Mouse (Mus musculus): ENCODE measurements around the gene Gbf1. TPM values are rescaled to one million over a fixed set of nuclear protein-coding genes. Genes with fewer than 3 reads are reported as not detected.

Gene Gbf1
- polyA plus RNA-seq, 1 experiment from 2014 or later = 69.9 TPM

DNA sequence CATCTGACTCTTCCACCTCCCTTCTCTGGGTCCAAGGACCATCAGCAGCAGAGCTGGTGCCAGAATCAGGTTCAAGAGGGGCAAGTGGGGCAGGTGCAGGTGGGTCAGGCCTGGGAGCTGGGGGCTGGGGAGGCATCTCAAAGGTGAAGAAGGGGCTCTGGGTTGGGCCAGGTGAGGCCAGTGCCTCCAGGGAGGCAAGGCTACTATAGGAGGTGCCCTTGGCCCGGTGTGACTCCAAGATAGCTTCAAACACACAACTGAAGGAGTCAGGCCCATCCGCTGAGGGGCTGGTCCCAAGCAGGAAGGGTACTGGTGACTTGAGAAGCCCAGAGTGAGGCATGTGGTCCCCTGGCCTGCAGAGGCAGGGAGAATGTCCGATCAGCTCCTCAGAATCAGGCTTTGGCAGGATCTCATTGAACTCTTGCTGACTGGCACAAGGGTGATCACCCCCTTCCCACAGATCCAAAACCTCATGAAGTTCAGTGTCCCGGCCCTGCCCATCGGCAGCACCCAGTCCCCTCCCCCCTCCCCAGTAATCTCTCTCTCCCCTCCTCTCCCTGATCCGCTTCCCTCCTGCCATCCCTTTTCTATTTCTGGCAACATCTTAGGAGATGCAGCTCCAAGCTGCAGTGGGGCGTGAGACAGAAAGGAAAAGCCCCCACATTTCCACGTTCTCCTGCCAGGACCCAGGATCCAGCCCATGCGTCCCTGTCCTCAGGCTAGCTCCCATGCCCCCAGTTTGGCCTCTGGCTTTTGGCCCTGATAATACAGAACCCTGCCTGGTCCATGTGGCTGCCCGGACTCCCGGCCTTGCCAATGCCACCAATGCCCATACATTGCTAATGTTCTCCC lies 170.1 kb downstream of the Gbf1 start:
- peak overlapping the region; percentile 84 for H3K27ac ChIP-seq (replicated peaks)
- peaks cover 84% of the 10 kb centered on the region for H3K27me3 ChIP-seq
- no peaks in the 10 kb centered on the region for H3K36me3 ChIP-seq
- no peaks in the 10 kb centered on the region for H3K9me3 ChIP-seq
- H3K4me2 ChIP-seq (replicated peaks) = peak overlapping the region; percentile 27
- H3K4me1 ChIP-seq = peaks cover 74% of the 10 kb centered on the region
- 55% methylated on average over 11 of the region's 11 CpGs for WGBS
- no peak overlapping the region for H3K4me3 ChIP-seq
- peak overlapping the region; percentile 43; the same call in 1 of the 2 replicates for H3K9ac ChIP-seq (replicated peaks)
- ATAC-seq (ENCODE audit: low FRiP score, low read depth) = no peak

DNA sequence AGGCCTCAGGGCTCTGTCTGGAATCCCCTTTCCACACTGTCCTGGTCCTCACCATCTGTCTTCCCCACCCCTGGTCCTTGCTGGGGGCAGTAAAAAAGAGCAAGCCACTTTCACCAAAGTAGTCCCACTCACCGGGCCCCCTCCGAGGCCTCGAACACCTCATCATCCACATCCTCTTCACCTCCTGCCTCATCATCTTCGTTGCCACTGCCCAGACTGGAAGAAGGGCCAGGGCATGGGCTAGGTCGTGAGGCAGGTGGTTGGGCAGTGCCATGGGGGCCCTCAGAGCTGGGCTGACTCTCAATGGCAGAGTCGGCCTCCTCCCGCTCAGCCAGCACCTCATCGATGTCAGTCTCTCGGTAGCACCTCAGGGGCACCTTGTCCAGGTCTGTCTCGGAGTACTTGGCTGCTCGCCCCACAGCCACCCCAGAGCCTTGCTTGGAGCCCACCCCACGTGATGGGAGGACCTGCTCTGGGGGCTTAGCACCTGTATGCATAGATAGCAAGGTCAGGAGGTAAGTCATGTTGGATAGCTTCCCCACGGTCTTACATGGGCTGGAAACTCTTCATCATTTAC lies 170.8 kb downstream of the Gbf1 start:
- Histone ChIP-seq H3K9me3 (no peaks in the 10 kb centered on the region), H3K4me2 (replicated peaks) (no peak overlapping the region), H3K27ac (replicated peaks) (peak overlapping the region; percentile 84; the same call in 1 of the 2 replicates), H3K27me3 (peaks cover 77% of the 10 kb centered on the region), H3K36me3 (no peaks in the 10 kb centered on the region), H3K4me1 (peaks cover 72% of the 10 kb centered on the region), H3K4me3 (no peak overlapping the region), H3K9ac (replicated peaks) (peak overlapping the region; percentile 43; the same call in 1 of the 2 replicates)
- ATAC-seq (ENCODE audit: low FRiP score, low read depth) = no peak
- 83% methylated on average over 13 of the region's 13 CpGs for WGBS

DNA sequence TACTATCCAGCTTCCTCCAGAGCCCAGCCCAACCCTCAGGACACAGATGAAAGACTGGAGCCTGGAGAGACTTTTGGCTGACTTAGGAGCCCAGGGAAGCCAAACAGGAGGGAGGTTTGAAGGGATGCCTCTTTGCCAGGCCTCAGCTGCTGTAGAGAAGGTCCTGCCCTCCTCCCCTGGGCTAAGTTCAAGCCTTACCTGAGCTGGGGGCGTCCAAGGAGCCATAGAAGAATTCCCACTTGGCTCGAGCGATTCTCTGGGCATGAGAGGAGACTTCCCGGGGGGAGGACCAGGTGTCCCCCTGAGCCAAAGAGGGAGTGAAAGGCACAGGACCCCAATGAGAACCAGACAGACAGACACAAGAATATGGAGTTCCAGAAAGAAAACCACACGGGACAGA lies 171.4 kb downstream of the Gbf1 start:
- H3K4me3 ChIP-seq = no peak overlapping the region
- H3K9me3 ChIP-seq = no peaks in the 10 kb centered on the region
- H3K27me3 ChIP-seq = peaks cover 70% of the 10 kb centered on the region
- peaks cover 67% of the 10 kb centered on the region for H3K4me1 ChIP-seq
- H3K4me2 ChIP-seq (replicated peaks) = 0 out of 2 replicates have a peak overlapping the region, but pooled peaks have one; percentile 1
- H3K9ac ChIP-seq (replicated peaks) = no peak overlapping the region
- H3K27ac ChIP-seq (replicated peaks) = no peak overlapping the region
- ATAC-seq (ENCODE audit: low FRiP score, low read depth) = no peak
- H3K36me3 ChIP-seq = no peaks in the 10 kb centered on the region
- 79% methylated on average over 5 of the region's 5 CpGs for WGBS

DNA sequence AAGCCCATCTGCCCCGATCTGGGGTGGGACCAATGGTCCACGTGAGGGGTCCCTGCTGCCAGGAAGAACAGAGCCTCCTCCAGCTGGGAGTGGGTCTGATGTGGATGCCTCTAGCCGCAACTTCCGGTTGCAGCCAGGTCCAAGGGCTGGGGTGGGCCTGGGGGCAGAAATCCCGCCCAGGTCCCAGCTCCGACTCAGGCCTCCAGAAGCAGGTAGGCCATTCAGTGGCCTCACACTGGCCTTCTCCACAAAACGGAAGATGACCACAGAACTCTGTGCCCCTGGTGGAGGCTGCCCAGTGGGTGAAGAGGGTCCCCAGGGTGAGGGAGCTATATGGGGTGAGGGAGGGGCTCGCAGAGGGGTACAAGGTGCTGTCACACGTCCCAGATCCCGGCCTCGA lies 172.1 kb downstream of the Gbf1 start:
- Histone ChIP-seq H3K9me3 (no peaks in the 10 kb centered on the region), H3K4me1 (peaks cover 67% of the 10 kb centered on the region), H3K27me3 (peaks cover 68% of the 10 kb centered on the region), H3K4me3 (no peak overlapping the region), H3K27ac (replicated peaks) (no peak overlapping the region), H3K9ac (replicated peaks) (no peak overlapping the region), H3K36me3 (no peaks in the 10 kb centered on the region), H3K4me2 (replicated peaks) (peak overlapping the region; percentile 98; the same call in 1 of the 2 replicates)
- WGBS = 79% methylated on average over 11 of the region's 11 CpGs
- ATAC-seq (ENCODE audit: low FRiP score, low read depth) = no peak

DNA sequence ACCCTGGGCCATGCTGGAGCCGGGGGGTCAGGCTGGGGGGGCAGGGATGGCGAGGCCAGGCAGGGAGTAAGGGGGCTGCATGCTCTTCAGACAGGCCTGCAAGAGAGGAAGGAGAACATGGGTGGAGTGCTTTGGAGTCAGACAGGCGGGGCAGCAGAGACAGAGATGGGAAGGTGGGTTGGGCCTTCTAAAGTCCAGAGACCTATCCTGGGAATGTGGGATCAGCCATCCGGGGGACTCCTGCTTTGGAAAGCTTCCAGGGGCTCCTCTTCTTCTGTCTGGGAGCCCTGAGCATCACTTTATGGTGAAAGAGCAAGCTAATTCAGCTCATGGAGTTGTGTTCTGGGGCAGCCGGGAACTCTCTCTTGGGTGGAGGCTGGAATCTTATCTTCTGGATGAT lies 172.6 kb downstream of the Gbf1 start:
- Histone ChIP-seq H3K4me1 (peaks cover 67% of the 10 kb centered on the region), H3K27me3 (peaks cover 63% of the 10 kb centered on the region), H3K4me2 (replicated peaks) (peak overlapping the region; percentile 98), H3K9ac (replicated peaks) (no peak overlapping the region; the same call in 1 of the 2 replicates), H3K4me3 (no peak overlapping the region), H3K27ac (replicated peaks) (no peak overlapping the region), H3K9me3 (no peaks in the 10 kb centered on the region), H3K36me3 (no peaks in the 10 kb centered on the region)
- no peak for ATAC-seq (ENCODE audit: low FRiP score, low read depth)
- 82% methylated on average over 5 of the region's 5 CpGs for WGBS

DNA sequence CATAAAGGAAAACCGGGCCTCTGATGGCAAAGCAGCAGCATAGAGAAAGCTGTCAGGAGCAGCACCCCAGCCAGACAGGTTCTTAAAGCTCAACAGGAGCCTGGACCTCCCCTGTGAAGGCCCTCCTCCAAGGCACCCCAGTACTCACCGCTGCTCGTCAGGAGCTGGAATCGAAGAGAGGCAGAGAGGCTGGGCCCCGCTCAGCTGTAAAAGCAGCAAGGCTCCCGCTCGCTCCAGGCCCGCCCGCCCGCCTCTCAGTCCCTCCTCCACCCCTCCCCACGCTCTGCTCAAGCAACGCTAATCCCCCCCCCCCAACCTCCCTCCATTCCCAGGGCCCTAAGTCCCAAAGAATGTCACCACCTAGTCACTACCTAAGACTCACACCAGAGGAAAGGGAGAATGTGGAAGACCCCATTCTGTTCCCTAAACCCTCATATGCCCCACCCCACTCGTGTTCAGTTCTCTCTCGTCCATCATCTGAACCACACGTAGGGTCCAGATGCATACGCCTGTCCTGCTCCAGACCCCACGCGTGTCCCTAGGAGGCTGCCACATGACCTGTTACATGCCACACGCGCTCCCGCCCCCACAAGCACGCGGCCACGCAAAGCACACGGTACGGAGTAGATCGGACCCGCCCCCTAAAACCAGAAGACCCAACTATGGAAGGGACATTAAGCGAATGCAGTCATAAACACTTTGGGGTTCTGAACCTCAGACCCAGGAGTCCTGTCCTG lies 173.9 kb downstream of the Gbf1 start:
- H3K4me2 ChIP-seq (replicated peaks) = peak overlapping the region; percentile 98
- H3K27me3 ChIP-seq = peaks cover 59% of the 10 kb centered on the region
- WGBS = 3% methylated on average over 25 of the region's 29 CpGs
- H3K9ac ChIP-seq (replicated peaks) = peak overlapping the region; percentile 56
- no peak for ATAC-seq (ENCODE audit: low FRiP score, low read depth)
- peak overlapping the region; percentile 75 for H3K4me3 ChIP-seq
- peaks cover 64% of the 10 kb centered on the region for H3K4me1 ChIP-seq
- peaks cover 11% of the 10 kb centered on the region for H3K36me3 ChIP-seq
- H3K9me3 ChIP-seq = no peaks in the 10 kb centered on the region
- peak overlapping the region; percentile 96 for H3K27ac ChIP-seq (replicated peaks)

DNA sequence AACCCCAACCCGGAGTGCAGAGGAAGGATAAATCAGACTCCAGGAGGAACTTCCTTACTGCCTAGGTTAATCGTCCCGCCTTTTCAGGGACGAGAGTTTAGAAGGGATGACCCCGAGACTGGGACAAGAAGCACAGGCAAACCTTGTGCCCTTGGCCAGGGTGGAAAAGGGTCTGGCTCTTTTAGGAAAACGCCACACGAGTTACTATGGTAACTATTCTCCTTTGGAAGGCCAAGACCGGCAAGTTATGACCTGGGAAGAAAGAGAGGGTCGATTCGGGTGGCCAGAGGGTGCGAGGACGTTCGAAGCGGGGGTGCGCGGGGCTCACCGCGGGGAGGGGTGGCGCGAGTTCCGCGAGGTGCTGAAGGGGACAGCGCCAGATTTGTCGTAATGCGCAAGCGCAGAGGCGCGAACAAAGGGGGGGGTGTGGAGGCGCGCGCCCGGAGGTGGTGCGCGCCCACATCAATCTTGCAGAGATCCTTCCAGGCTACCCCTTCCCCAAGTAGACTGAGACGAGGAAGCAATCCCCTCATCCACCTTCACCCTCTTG lies 174.5 kb downstream of the Gbf1 start, which contains the start of gene Psd:
Gene Psd (minus strand): TSS at position 401 of the 550 bp plus-strand sequence.
- H3K27me3 ChIP-seq = peaks cover 62% of the 10 kb centered on the region
- H3K4me1 ChIP-seq = peaks cover 58% of the 10 kb centered on the region
- peak within 1 kb of the TSS; percentile 96 for H3K27ac ChIP-seq (replicated peaks)
- H3K4me2 ChIP-seq (replicated peaks) = peak within 1 kb of the TSS; percentile 98
- no peak for ATAC-seq (ENCODE audit: low FRiP score, low read depth)
- 2% methylated on average over 35 of the region's 35 CpGs for WGBS
- H3K36me3 ChIP-seq = peaks cover 17% of the 10 kb centered on the region
- H3K9me3 ChIP-seq = no peaks in the 10 kb centered on the region
- H3K9ac ChIP-seq (replicated peaks) = peak within 1 kb of the TSS; percentile 76
- H3K4me3 ChIP-seq = peak within 1 kb of the TSS; percentile 75

DNA sequence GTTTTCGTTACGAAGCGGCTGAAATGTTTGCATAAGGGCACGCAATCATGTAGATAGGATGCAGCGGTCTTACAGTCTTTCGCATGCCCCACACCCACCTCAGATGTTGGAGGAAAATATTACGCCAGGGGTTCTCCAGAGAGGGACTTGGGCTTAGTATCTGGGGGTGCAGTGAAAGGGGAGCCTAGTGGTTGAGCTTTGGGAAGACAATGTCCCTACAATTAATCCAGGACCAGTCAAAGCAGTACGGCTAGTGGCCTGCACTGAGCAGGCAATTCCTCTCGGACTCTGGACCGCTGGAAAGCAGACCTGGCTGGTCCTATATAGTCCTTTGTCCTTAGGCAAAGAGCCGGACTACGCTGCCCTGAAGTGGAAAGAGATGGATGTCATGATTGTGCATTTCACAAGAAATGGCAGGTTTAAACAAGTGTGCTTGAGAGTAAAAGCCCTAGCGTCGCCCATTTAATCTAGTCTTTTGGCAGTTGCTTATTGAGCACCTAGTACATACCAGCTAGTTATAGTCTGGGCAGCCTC lies 175.3 kb downstream of the Gbf1 start:
- WGBS = 32% methylated on average over 14 of the region's 14 CpGs
- no peaks in the 10 kb centered on the region for H3K9me3 ChIP-seq
- peak overlapping the region; percentile 75 for H3K4me3 ChIP-seq
- peaks cover 19% of the 10 kb centered on the region for H3K36me3 ChIP-seq
- H3K4me2 ChIP-seq (replicated peaks) = peak overlapping the region; percentile 98
- H3K27me3 ChIP-seq = peaks cover 54% of the 10 kb centered on the region
- peak overlapping the region; percentile 96 for H3K27ac ChIP-seq (replicated peaks)
- H3K9ac ChIP-seq (replicated peaks) = no peak overlapping the region
- H3K4me1 ChIP-seq = peaks cover 53% of the 10 kb centered on the region
- ATAC-seq (ENCODE audit: low FRiP score, low read depth) = peak; percentile 3; the same call in 1 of the 2 replicates

DNA sequence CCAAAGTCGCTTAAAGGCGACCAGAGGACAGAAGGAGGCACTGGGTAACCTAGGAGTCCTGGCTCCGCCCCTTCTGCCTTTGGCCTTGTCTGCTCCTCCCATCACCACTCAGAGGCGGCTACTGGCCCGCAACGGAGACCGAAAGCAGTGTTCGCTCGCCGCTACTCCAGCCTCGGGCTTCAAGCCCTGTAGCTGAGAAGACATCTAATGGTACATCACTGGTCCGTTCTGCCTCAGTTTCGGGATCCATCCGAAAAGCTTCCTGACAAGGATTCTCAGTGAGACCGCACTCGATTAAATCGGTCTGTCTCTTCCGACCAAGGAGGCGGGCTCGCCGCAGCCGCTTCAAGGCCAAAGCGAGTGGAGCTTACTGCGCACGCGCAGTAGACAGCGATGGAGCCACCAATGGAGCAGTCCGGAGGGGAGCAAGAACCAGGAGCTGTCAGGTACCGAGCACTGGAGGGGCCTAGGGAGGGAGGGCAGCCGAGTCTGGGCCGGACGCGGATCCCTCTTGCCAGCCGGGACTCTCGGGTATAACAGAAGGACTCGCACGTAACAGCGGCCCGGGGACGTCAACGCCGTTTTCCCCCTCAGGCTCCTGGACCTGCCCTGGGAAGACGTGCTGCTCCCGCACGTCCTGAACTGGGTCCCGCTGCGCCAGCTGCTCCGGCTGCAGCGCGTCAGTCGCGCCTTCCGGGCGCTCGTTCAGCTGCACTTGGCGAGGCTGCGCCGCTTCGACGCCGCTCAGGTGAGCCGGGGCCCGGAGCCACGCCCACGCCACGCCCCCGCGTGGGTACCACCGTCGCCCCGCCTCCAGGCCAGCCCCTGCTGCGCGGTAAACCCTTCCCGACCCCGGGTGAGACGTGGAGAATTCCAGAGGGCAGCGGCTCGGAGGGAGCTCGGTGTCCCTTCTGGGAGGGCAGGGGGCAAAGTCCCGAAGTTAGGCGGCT lies 176.0 kb downstream of the Gbf1 start, which contains the start of gene Fbxl15:
Gene Fbxl15 (plus strand): TSS at position 104 of the 950 bp plus-strand sequence.
- WGBS = under 1% methylated on average over 76 of the region's 81 CpGs
- peak within 1 kb of the TSS; percentile 96 for H3K27ac ChIP-seq (replicated peaks)
- peak within 1 kb of the TSS; percentile 75 for H3K4me3 ChIP-seq
- peaks cover 47% of the 10 kb centered on the region for H3K27me3 ChIP-seq
- H3K4me1 ChIP-seq = peaks cover 53% of the 10 kb centered on the region
- peak within 1 kb of the TSS; percentile 98 for H3K4me2 ChIP-seq (replicated peaks)
- peak within 1 kb of the TSS; percentile 76 for H3K9ac ChIP-seq (replicated peaks)
- ATAC-seq (ENCODE audit: low FRiP score, low read depth) = peak; percentile 82
- H3K9me3 ChIP-seq = no peaks in the 10 kb centered on the region
- H3K36me3 ChIP-seq = peaks cover 19% of the 10 kb centered on the region

DNA sequence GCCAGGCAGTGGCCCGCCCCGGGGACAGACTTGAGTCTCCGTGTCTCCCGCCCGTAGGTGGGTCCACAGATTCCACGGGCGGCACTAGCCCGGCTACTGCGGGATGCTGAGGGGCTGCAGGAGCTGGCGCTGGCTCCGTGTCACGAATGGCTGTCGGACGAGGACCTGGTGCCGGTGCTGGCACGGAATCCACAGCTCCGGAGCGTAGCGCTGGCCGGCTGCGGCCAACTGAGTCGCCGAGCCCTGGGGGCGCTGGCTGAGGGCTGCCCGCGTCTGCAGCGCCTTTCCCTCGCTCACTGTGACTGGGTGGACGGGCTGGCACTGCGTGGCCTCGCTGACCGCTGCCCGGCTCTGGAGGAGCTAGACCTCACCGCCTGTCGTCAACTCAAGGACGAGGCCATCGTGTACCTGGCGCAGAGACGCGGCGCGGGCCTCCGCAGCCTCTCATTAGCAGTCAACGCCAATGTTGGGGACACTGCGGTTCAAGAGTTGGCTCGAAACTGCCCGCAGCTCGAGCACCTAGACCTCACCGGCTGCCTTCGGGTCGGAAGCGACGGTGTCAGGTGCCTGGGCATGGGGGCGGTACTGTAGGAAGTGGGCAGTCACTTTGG lies 176.8 kb downstream of the Gbf1 start:
- peaks cover 39% of the 10 kb centered on the region for H3K27me3 ChIP-seq
- H3K4me2 ChIP-seq (replicated peaks) = peak overlapping the region; percentile 98
- H3K36me3 ChIP-seq = peaks cover 19% of the 10 kb centered on the region
- H3K9me3 ChIP-seq = no peaks in the 10 kb centered on the region
- H3K4me1 ChIP-seq = peaks cover 52% of the 10 kb centered on the region
- 1% methylated on average over 53 of the region's 54 CpGs for WGBS
- H3K4me3 ChIP-seq = peak overlapping the region; percentile 75
- peak overlapping the region; percentile 96 for H3K27ac ChIP-seq (replicated peaks)
- ATAC-seq (ENCODE audit: low FRiP score, low read depth) = 0 out of 2 replicates have a peak, but pooled peaks have one; percentile 3
- H3K9ac ChIP-seq (replicated peaks) = peak overlapping the region; percentile 76
